Mouse (Mus musculus) limb, embryonic 10.5 days (tissue): ENCODE measurements around the gene Lama5. TPM values are rescaled to one million over a fixed set of nuclear protein-coding genes. Genes with fewer than 3 reads are reported as not detected.

Experiments
- DNase-seq: peaks from one replicate; pipeline ENCODE4 v3.0.0-alpha.2; 2017; ENCODE audit warnings: low spot score
- H3K27ac ChIP-seq: fragments of 300-500 bp; sonication (generic); 2 replicates; pipeline ENCODE4 v1.5.1; 2016; ENCODE audit warnings: mild to moderate bottlenecking
- H3K27me3 ChIP-seq: fragments of 300-500 bp; sonication (generic); 2 replicates; pipeline ENCODE4 v1.6.1; 2016; ENCODE audit warnings: low read depth, mild to moderate bottlenecking; ENCODE audit not compliant: poor library complexity, severe bottlenecking
- H3K36me3 ChIP-seq: fragments of 300-500 bp; sonication (generic); 2 replicates; pipeline ENCODE4 v1.6.1; 2016; ENCODE audit warnings: mild to moderate bottlenecking, moderate library complexity
- H3K4me1 ChIP-seq: fragments of 300-500 bp; sonication (generic); 2 replicates; pipeline ENCODE4 v1.6.1; 2016
- H3K4me3 ChIP-seq: fragments of 300-500 bp; sonication (generic); 2 replicates; pipeline ENCODE4 v1.5.1; 2016; ENCODE audit warnings: mild to moderate bottlenecking, moderate library complexity
- H3K9me3 ChIP-seq: fragments of 300-500 bp; sonication (generic); replicated peaks from 2 replicates; pipeline ENCODE4 v1.6.1; 2016; ENCODE audit warnings: mild to moderate bottlenecking
- WGBS: fragments of 180-500 bp; shearing (Covaris S2); methylation state at CpG from one replicate; pipeline ENCODE4 v1.1.7; 2016; 5-methylcytosine and 5-hydroxymethylcytosine counted together
- polyA plus RNA-seq: library from polyadenylated mRNA; unstranded; fragments of >200 nt; fragmentation: Nextera tagmentation; extraction: Ambion mirVana; gene quantifications from 2 replicates; pipeline ENCODE4 v1.2.1, GENCODE M21; 2016

Gene Lama5
- 18.1 and 18.2 TPM in 2 replicates for polyA plus RNA-seq

DNA sequence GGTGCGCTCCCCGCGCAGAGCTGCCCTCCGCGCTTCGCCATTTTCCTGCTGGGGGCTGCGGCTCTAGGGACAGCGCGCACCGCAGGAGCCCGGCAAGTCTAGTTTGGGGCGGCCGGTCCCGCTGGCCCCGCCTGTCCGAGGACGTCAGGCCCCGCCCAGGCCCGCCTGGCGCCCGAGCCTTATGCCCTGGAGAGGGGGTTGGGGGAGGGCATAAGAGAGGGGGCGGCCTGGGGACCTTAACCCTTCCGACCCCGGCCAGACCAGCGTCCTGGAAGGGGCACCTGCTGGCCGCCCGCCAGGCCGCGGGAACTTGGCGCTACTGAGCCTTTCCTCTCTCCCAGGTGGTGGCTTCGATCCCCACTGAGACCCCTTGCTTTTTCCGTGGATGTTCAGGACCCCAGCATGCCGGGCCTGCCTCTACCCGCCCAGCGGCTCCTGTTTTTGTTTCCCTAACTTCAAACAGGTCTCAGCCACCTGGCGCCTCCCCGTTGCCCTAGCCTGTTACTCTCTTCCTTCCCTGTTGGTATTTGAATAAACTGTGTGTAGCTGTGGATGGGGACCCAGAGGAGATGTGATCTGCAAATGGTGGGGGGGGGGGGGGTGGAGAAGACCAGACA is at the start of gene Lama5:
Lama5 (minus strand) TSS at position 98 of the 617 bp plus-strand sequence.
- Histone ChIP-seq H3K4me1 (peaks cover 71% of the 10 kb centered on the region), H3K27me3 (peaks cover 45% of the 10 kb centered on the region), H3K4me3 (peak within 1 kb of the TSS; percentile 77), H3K27ac (peak within 1 kb of the TSS; percentile 83), H3K36me3 (no peaks in the 10 kb centered on the region), H3K9me3 (no peaks in the 10 kb centered on the region)
- DNase-seq, result peak; percentile 84
- WGBS, result 1% methylated on average over 37 of the region's 37 CpGs

- no peak for DNase-seq
- Histone ChIP-seq H3K27me3 (peaks cover 13% of the 10 kb centered on the region), H3K4me3 (no peak overlapping the region), H3K9me3 (no peaks in the 10 kb centered on the region), H3K36me3 (peaks cover 21% of the 10 kb centered on the region), H3K4me1 (peaks cover 49% of the 10 kb centered on the region), H3K27ac (no peak overlapping the region)
- WGBS, result 82% methylated on average over 2 of the region's 2 CpGs
Measured at GRCm38 (mm10) chr2:180274523-180274922, 48.9 kb upstream of the Lama5 start.

DNA sequence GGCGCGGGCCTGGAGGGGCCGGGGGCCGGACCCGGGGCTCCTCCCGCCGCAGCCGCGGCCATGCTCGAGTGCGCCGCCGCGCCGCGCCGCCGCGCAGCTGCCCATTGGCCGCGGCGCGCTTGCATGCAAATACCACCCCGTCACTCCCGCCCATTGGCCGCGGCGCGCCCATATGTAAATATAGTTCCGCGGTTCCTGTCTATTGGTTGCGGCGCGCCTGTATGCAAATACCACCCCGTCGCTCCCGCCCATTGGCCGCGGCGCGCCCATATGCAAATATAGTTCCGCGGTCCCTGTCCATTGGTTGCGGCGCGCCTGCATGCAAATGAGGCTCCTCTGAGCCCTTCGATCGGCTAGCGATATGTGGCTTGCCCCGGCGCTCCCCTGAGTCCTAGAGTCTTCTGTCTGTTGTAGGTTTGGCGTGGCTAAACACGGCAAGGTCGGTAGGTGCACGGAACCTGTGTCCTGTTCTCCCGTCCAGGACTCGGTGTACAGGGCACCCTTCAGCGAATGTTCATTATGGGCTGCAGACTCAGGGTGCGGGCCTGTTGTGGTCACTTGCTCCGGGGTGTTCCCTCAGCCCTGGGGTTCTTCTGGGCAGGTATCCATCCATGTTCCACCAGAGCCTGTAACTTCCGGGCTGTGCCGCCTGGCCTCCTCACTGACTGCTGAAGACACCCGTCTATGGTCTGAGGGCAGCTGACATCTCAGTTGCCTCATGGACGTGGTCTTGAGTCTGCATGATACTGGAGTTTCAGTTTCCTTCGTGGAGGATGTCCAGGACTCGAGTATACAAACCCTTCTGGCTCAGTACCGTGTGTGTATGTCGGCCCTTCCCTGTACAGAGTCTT is 48.0 kb upstream of the Lama5 start, which contains the start of gene Cables2:
Cables2 (minus strand) TSS at position 103 of the 851 bp plus-strand sequence.
- no peaks in the 10 kb centered on the region for H3K9me3 ChIP-seq
- 12% methylated on average over 68 of the region's 68 CpGs for WGBS
- DNase-seq, result peak; percentile 94
- H3K36me3 ChIP-seq, result peaks cover 30% of the 10 kb centered on the region
- peak within 1 kb of the TSS; percentile 82 for H3K4me3 ChIP-seq
- H3K27ac ChIP-seq, result peak within 1 kb of the TSS; percentile 93
- peaks cover 49% of the 10 kb centered on the region for H3K4me1 ChIP-seq
- peaks cover 13% of the 10 kb centered on the region for H3K27me3 ChIP-seq

DNA sequence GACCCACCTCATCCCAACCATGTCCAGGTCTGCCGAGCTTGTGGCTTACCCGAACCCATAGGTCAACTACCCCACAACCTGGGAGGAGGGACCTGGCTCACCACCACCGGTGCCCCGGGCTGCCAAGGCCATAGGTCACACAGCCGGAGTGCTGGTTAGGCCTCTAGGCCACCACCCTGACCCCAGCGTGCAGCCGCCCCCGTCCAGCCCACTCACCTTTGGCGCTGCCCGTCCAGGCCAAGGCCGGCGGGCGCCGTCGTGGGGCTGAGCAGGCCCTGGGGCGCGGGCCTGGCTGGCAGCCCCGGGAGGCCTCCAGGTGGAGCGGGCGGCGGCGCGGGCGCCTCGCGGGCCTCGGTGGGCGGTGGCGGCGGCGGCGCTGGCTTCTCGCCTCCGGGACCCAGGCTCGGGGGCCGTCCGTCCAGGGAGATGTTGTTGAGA is 47.2 kb upstream of the Lama5 start:
- peak overlapping the region; percentile 93 for H3K27ac ChIP-seq
- H3K9me3 ChIP-seq, result no peaks in the 10 kb centered on the region
- H3K36me3 ChIP-seq, result peaks cover 37% of the 10 kb centered on the region
- WGBS, result under 1% methylated on average over 29 of the region's 37 CpGs
- H3K4me1 ChIP-seq, result peaks cover 49% of the 10 kb centered on the region
- DNase-seq, result peak; percentile 64
- H3K4me3 ChIP-seq, result peak overlapping the region; percentile 82
- H3K27me3 ChIP-seq, result peaks cover 13% of the 10 kb centered on the region

DNA sequence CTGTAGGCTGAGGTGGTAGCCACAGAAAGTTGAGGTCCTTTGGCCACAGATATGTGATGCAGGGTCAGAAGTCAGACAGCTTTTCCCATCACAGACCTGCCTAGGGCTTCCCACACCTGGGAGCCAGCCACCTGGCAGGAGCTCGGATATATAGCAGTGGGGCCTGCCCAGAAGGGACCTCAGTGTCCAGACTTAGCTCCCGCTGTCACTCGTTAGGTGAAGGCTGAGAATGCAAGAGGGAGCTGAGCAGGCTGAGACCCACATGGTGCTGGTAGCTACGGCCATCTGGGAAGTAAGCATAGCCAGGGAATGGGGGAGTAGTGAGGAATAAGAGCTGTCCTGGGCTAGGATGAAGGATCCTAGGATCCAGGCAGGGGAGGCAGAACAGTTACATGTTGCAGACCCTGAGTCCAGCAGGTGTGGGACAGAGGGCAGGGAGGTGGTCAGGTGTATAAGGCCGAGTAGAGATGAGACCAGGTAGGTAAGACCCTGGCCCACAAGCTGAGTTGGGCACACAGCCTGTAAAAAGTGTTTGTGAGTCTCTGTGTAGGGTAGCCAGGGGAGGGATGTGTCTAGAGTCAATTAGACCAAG is 46.2 kb upstream of the Lama5 start:
- peaks cover 46% of the 10 kb centered on the region for H3K4me1 ChIP-seq
- H3K9me3 ChIP-seq, result no peaks in the 10 kb centered on the region
- H3K4me3 ChIP-seq, result peak overlapping the region; percentile 82
- peak overlapping the region; percentile 93; the same call in 1 of the 2 replicates for H3K27ac ChIP-seq
- no peak for DNase-seq
- peaks cover 13% of the 10 kb centered on the region; the same call in 1 of the 2 replicates for H3K27me3 ChIP-seq
- 83% methylated on average over 5 of the region's 5 CpGs for WGBS
- H3K36me3 ChIP-seq, result peaks cover 47% of the 10 kb centered on the region

- Histone ChIP-seq H3K27me3 (peaks cover 13% of the 10 kb centered on the region; the same call in 1 of the 2 replicates), H3K36me3 (peaks cover 59% of the 10 kb centered on the region), H3K4me1 (peaks cover 34% of the 10 kb centered on the region), H3K4me3 (no peak overlapping the region), H3K9me3 (no peaks in the 10 kb centered on the region), H3K27ac (no peak overlapping the region)
- WGBS, result 68% methylated on average over 7 of the region's 7 CpGs
- no peak for DNase-seq
Measured at GRCm38 (mm10) chr2:180270537-180271255, 45.0 kb upstream of the Lama5 start.

DNA sequence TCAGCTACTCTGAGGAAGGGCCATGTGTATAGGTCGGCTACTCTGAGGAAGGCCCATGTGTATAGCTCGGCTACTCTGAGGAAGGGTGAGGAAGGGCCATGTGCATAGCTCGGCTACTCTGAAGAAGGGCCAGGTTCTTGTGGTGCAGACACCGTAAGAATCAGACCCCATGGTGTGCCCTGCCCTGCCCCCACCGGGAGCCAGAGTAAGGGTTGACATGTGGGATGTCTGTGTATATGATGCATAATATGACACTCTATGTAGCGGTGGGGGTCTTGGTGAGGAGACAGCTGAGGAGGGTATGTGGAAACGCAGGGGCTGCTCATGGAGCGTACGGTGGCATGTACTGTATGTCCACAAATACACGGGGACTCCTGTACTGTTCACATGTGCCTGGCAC is 43.7 kb upstream of the Lama5 start:
- Histone ChIP-seq H3K36me3 (peaks cover 67% of the 10 kb centered on the region), H3K4me1 (peaks cover 31% of the 10 kb centered on the region), H3K27ac (no peak overlapping the region), H3K27me3 (peaks cover 6% of the 10 kb centered on the region; the same call in 1 of the 2 replicates), H3K4me3 (no peak overlapping the region), H3K9me3 (no peaks in the 10 kb centered on the region)
- no peak for DNase-seq
- 95% methylated on average over 10 of the region's 10 CpGs for WGBS

GRCm38 (mm10) chr2:180267955-180268354 is 42.3 kb upstream of the Lama5 start:
- Histone ChIP-seq H3K4me3 (no peak overlapping the region), H3K36me3 (peaks cover 81% of the 10 kb centered on the region)

DNA sequence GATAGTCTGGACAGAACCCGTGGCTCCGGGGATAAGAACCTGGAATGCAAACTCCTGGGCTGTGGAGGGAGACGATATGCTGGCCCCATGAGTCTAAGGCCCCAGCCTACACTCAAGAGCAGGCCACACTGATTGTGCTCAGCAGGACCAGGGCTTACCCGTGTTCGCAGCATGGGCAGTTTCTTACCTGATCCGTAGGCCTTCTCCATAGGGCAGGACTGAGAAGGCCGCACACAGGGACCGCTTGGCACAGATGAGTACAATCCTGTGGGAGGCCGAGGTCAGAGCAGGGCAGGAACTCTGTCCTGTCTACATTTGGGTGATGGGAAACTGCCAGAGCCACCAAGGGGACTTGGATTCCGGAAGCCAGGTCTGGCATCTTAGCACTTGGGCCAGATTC is 37.2 kb upstream of the Lama5 start:
- DNase-seq, result no peak
- no peak overlapping the region for H3K4me3 ChIP-seq
- no peaks in the 10 kb centered on the region for H3K27me3 ChIP-seq
- H3K27ac ChIP-seq, result no peak overlapping the region
- peaks cover 94% of the 10 kb centered on the region for H3K36me3 ChIP-seq
- H3K9me3 ChIP-seq, result no peaks in the 10 kb centered on the region
- WGBS, result 92% methylated on average over 10 of the region's 10 CpGs
- peaks cover 13% of the 10 kb centered on the region for H3K4me1 ChIP-seq

More at GRCm38 (mm10) chr2:180267955-180268354, 42.3 kb upstream of the Lama5 start:
- WGBS, result 74% methylated on average over 2 of the region's 2 CpGs
- no peaks in the 10 kb centered on the region for H3K9me3 ChIP-seq
- no peak for DNase-seq
- no peaks in the 10 kb centered on the region for H3K27me3 ChIP-seq
- peaks cover 26% of the 10 kb centered on the region for H3K4me1 ChIP-seq
- H3K27ac ChIP-seq, result no peak overlapping the region

GRCm38 (mm10) chr2:180262441-180262840 is 36.8 kb upstream of the Lama5 start:
- Histone ChIP-seq H3K4me1 (peaks cover 14% of the 10 kb centered on the region), H3K36me3 (peaks cover 93% of the 10 kb centered on the region), H3K4me3 (no peak overlapping the region), H3K27me3 (no peaks in the 10 kb centered on the region), H3K27ac (no peak overlapping the region), H3K9me3 (no peaks in the 10 kb centered on the region)
- no peak for DNase-seq
- WGBS, result 89% methylated on average over 3 of the region's 3 CpGs

DNA sequence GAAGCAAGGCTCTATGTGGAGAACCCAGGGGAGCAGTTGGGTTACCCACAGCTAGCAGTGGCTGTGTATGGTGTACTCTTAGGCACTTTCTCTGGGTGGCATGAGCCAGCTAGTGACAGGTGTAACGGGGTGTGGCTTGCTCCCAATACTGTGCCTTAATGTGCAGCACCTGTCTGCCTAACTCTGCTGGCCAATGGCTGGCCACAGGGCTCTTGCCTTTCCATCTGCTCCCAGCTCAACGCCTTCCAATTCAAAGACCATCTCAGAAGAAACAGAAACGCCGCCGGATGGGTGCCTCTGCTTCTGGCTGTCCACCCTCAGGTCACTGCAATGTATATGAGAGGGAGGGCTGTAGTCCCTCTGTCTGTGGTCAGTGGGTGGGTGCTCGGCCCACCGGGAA is 36.2 kb upstream of the Lama5 start:
- peaks cover 88% of the 10 kb centered on the region for H3K36me3 ChIP-seq

More for the DNA sequence above, 36.2 kb upstream of the Lama5 start:
- 95% methylated on average over 7 of the region's 7 CpGs for WGBS
- H3K27me3 ChIP-seq, result no peaks in the 10 kb centered on the region
- H3K9me3 ChIP-seq, result no peaks in the 10 kb centered on the region
- H3K4me1 ChIP-seq, result peaks cover 14% of the 10 kb centered on the region
- H3K4me3 ChIP-seq, result no peak overlapping the region
- H3K27ac ChIP-seq, result no peak overlapping the region
- no peak for DNase-seq
